Mouse (Mus musculus) cerebellum, adult 2 months (tissue): ENCODE measurements around the gene Clca3a2.

Source experiments
- CTCF ChIP-seq: fragments of 200-500 bp; IDR thresholded peaks from 2 replicates; pipeline ENCODE4 v1.5.1; 2011; ENCODE audit warnings: low read depth, mild to moderate bottlenecking, control low read depth, low read length, moderate library complexity, borderline replicate concordance; ENCODE audit not compliant: insufficient read depth
- POLR2A ChIP-seq: fragments of 200-500 bp; IDR thresholded peaks from 2 replicates; pipeline ENCODE4 v1.6.1; 2011; ENCODE audit warnings: low read length, control low read depth, borderline replicate concordance; ENCODE audit not compliant: insufficient read depth

GRCm38 (mm10) chr3:144811821-144812220 lies 7.5 kb downstream of the Clca3a2 start:
- TF ChIP-seq CTCF (no peak), POLR2A (no peak)
